Mouse (Mus musculus) ES-E14 (cell line): ENCODE measurements around the gene Dok5.

ENCODE experiments used
- CHD2 ChIP-seq: IDR thresholded peaks from 2 replicates; pipeline ENCODE4 v1.6.1; 2014; ENCODE audit warnings: mild to moderate bottlenecking, low read depth, low read length, inconsistent platforms
- HCFC1 ChIP-seq: IDR thresholded peaks from 2 replicates; pipeline ENCODE4 v1.6.1; 2012; ENCODE audit warnings: low read length, inconsistent platforms, borderline replicate concordance; ENCODE audit not compliant: insufficient read depth
- MAFK ChIP-seq: IDR thresholded peaks from 2 replicates; pipeline ENCODE4 v1.6.1; 2014; ENCODE audit warnings: mild to moderate bottlenecking, low read depth, low read length, inconsistent platforms; ENCODE audit not compliant: insufficient read depth
- ZNF384 ChIP-seq: IDR thresholded peaks from 2 replicates; pipeline ENCODE4 v1.6.1; 2012; ENCODE audit warnings: low read depth, low read length, inconsistent platforms

DNA sequence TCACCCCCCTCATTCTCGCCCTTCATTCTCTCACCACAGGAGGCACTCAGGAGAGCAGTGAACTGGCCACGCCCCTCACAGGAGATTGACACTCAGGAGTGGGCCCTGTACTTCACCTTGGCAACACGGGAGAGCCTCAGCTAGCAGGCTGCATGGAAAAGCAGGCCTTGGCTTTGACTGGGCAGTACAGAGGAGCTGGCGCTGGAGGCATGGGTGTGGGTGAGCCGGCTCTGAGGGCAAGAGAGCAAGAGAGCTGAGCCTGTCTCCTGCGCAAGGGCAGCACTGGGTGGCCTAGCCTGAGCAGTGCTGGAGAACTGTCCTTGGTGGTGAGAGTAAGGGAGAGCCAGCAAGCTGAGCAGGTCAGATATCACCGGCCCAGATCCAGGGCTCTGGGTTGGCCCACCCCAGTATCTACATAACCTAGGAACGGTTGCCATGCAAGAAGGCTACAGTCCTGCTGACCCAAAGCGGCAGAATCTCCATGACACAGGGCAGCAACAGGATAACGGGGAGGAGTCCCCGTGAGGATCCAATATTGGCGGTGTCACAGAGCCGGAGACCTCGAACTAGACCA is 35.6 kb upstream of the Dok5 start:
- no peak for TF ChIP-seq ZNF384
- no peak for TF ChIP-seq HCFC1
- TF ChIP-seq CHD2, result no peak
- no peak for TF ChIP-seq MAFK
